Mouse (Mus musculus) embryonic facial prominence, embryonic 14.5 days (tissue): ENCODE measurements around the gene Lrrc49. TPM values are rescaled to one million over a fixed set of nuclear protein-coding genes. Genes with fewer than 3 reads are reported as not detected.

ENCODE experiments used
- polyA plus RNA-seq: library from polyadenylated mRNA; unstranded; fragments of >200 nt; fragmentation: Nextera tagmentation; extraction: Ambion mirVana; gene quantifications from 2 replicates; pipeline ENCODE4 v1.2.1, GENCODE M21; 2014

Lrrc49 gene
- polyA plus RNA-seq, 1 experiment from 2014 or later = 20.4 TPM

Other genes with a start within 250 kb of the Lrrc49 start
- 26.1 and 28.1 TPM in 2 replicates for gene Thsd4, start 166.1 kb downstream of the Lrrc49 start, polyA plus RNA-seq
- gene Larp6, start 24.8 kb upstream of the Lrrc49 start, polyA plus RNA-seq = 3.3 and 4.7 TPM in 2 replicates
- 31.5 and 31.8 TPM in 2 replicates for gene Uaca, start 106.4 kb upstream of the Lrrc49 start, polyA plus RNA-seq